Mouse (Mus musculus) left cerebral cortex, adult 18-20 months (tissue): ENCODE data around the gene Rtbdn. TPM values are rescaled to one million over a fixed set of nuclear protein-coding genes. Genes with fewer than 3 reads are reported as not detected.

ENCODE experiments used
- DNase-seq, 2 experiments: peaks; one replicate each; pipeline ENCODE4 v3.0.0; 2021 to 2022; ENCODE audit warnings: low spot score in 2 of 2, mixed read lengths in 1 of 2
- microRNA-seq, 2 experiments: library from miRNA; unstranded; fragments of <30 nt; microRNA quantifications; one replicate each; pipeline ENCODE4 v1.2.0; 2021
- total RNA-seq, 2 experiments: library from RNA; stranded (reverse); gene quantifications; 2 replicates each; pipeline ENCODE4 v1.2.3; 2021

The Rtbdn gene
- total RNA-seq, 2 experiments from 2014 or later, result 0.91 to 1.3 TPM

GRCm38 (mm10) chr8:84995680-84996079, 48.9 kb downstream of the Rtbdn start:
- no peak for DNase-seq

DNA sequence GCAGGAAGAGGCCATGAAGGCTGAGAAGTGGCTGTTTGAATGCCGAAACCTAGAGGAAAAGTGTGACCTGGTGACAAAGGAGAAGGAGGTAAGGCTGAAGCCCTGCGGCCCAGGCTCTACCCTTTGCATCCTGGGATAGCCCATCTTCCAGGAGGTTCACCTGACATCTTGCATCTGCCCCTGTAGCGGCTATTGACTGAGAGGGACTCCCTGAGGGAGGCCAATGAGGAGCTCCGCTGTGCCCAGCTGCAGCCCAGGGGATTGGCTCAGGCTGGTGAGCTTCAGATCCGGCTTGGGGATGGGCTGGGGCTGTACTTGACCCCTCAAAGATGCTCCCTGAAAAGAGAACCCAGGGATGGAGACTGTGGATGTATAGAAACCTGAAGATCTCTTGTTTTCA, 50.2 kb downstream of the Rtbdn start:
- no peak for DNase-seq

DNA sequence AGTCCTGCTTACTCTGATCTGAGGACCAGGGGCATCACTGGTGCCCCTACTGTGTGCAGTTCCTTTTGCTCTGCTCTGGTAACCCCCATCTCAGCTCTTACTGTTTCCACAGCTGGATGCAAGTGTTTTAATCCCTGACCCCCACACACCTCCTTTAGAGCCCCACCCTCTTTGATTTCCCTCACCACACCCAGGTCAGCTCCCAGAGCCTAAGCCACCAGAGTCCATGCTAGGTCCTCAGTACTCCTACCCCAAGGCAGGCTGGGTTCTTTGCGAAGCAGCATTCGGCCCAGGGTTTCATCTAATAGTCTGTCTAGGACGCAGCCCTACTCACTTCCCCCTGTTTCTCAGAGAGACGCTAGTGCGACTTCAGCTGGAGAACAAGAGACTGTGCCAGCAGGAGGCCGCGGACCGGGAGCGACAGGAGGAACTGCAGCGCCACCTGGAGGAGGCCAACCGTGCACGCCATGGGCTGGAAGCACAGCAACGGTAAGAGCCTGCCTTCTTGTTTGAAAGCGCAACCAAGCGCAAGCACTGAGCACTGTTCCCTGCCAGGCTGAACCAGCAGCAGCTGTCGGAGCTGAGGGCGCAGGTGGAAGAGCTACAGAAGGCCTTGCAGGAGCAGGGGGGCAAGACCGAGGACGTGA, 51.0 kb downstream of the Rtbdn start:
- peak; percentile 93 to 98 for DNase-seq

Small RNAs within 50 kb of the gene (microRNA-seq; reads per million reads assigned to microRNA genes)
- 2.5 to 3.2 reads per million in 2 experiments for gene Gm24197

Other genes starting within 250 kb of the Rtbdn start
- 1 to 10 TPM; 2.6 TPM for gene Lyl1, start 245.5 kb upstream of the Rtbdn start, total RNA-seq
- not detected for gene G430095P16Rik, start 224.0 kb upstream of the Rtbdn start, total RNA-seq
- 100 to 1,000 TPM; 291 to 300 TPM for gene Nfix, start 146.6 kb upstream of the Rtbdn start, total RNA-seq
- 10 to 100 TPM; 10.2 to 10.8 TPM for gene Dand5, start 124.2 kb upstream of the Rtbdn start, total RNA-seq
- 10 to 100 TPM; 26.6 to 28.5 TPM for gene Gadd45gip1, start 115.5 kb upstream of the Rtbdn start, total RNA-seq
- 10 to 100 TPM; 78.9 to 79.8 TPM for gene Rad23a, start 106.3 kb upstream of the Rtbdn start, total RNA-seq
- gene Calr, start 100.1 kb upstream of the Rtbdn start, total RNA-seq, result 100 to 1,000 TPM; 456 to 475 TPM
- 10 to 100 TPM; 45.8 to 48.2 TPM for gene Farsa, start 90.0 kb upstream of the Rtbdn start, total RNA-seq
- gene Syce2, start 74.9 kb upstream of the Rtbdn start, total RNA-seq, result 1 to 10 TPM; 6.7 to 8.4 TPM
- gene Gcdh, start 53.1 kb upstream of the Rtbdn start, total RNA-seq, result 10 to 100 TPM; 34.8 to 39.1 TPM
- gene Klf1, start 45.1 kb upstream of the Rtbdn start, total RNA-seq, result under 1 TPM in 1 of 2 experiments, not detected in 1; 0.28 TPM
- gene Dnase2a, start 38.4 kb upstream of the Rtbdn start, total RNA-seq, result 1 to 10 TPM; 3.2 to 3.7 TPM
- gene Mast1, start 9.6 kb upstream of the Rtbdn start, total RNA-seq, result 10 to 100 TPM; 75.6 to 83.6 TPM
- gene Gm49661, start 22.4 kb downstream of the Rtbdn start, total RNA-seq, result not detected
- 100 to 1,000 TPM; 338 to 344 TPM for gene Prdx2, start 22.6 kb downstream of the Rtbdn start, total RNA-seq
- 10 to 100 TPM; 45.8 to 59.8 TPM for gene Rnaseh2a, start 22.8 kb downstream of the Rtbdn start, total RNA-seq
- 100 to 1,000 TPM; 119 to 130 TPM for gene Junb, start 31.7 kb downstream of the Rtbdn start, total RNA-seq
- gene Hook2, start 43.6 kb downstream of the Rtbdn start, total RNA-seq, result 1 to 10 TPM; 9.6 to 9.7 TPM
- not detected for gene Best2, start 67.5 kb downstream of the Rtbdn start, total RNA-seq
- 100 to 1,000 TPM; 130 to 138 TPM for gene Asna1, start 78.3 kb downstream of the Rtbdn start, total RNA-seq
- 100 to 1,000 TPM; 129 to 134 TPM for gene Trir, start 79.8 kb downstream of the Rtbdn start, total RNA-seq
- 100 to 1,000 TPM; 171 to 176 TPM for gene Tnpo2, start 89.9 kb downstream of the Rtbdn start, total RNA-seq
- 10 to 100 TPM; 16.2 to 17.5 TPM for gene Fbxw9, start 113.1 kb downstream of the Rtbdn start, total RNA-seq
- not detected for gene Gm5741, start 121.0 kb downstream of the Rtbdn start, total RNA-seq
- gene Dhps, start 124.8 kb downstream of the Rtbdn start, total RNA-seq, result 10 to 100 TPM; 63.8 to 68.7 TPM
- 10 to 100 TPM; 58.4 to 64.3 TPM for gene Wdr83os, start 133.7 kb downstream of the Rtbdn start, total RNA-seq
- gene Wdr83, start 134.3 kb downstream of the Rtbdn start, total RNA-seq, result 10 to 100 TPM; 24.3 to 24.5 TPM
- gene Man2b1, start 136.3 kb downstream of the Rtbdn start, total RNA-seq, result 10 to 100 TPM; 30.8 to 36.9 TPM
- gene Zfp791, start 176.1 kb downstream of the Rtbdn start, total RNA-seq, result 1 to 10 TPM; 7.8 to 8.8 TPM
- not detected for gene Cks1brt, start 204.9 kb downstream of the Rtbdn start, total RNA-seq